Mouse (Mus musculus): Measurements from ENCODE around the gene Mtus2.

Mtus2 gene

DNA sequence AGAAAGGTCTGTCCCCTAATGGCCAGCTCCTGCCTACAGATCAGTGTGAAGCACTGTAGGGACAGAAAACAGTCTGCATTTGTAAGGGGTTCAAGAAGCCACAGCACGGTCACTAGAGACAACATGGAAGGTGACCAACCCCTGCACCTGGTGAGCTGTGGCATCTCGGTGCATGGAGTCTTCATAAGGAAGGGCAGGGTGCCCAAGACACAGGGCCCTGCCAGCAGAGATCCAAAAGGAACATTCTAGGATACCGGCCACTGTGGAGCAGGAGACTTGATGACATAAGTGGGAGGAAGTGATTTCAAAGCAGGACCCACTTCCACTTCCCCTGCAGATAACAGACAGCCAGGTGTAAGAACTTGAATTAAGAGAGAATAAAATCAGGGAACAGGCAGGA lies 398.7 kb downstream of the Mtus2 start:
- no peak for DNase-seq

DNA sequence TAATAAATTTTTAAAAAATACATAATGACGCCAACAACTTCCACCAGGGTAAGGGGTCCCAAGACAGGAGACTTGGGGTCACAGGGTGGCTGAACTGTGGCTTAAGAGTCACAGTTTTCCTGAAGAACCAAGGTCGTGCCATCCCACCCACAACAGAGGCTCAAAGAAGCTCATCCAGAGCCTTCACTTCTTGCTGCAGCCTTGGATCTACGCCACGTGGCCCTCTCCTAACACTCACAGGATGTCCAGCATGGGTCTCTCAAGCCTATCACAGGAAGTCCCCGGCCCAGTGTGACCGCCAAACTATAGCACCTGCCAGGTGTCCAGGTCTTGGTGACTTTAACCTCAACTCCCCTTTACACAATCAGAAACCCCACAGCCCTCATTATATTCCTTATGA lies 400.0 kb downstream of the Mtus2 start:
- DNase-seq: no peak

- no peak for DNase-seq
Measured at GRCm38 (mm10) chr5:148359131-148359530, 402.0 kb downstream of the Mtus2 start.

GRCm38 (mm10) chr5:148360922-148361758 lies 404.0 kb downstream of the Mtus2 start:
- no peak for DNase-seq

DNA sequence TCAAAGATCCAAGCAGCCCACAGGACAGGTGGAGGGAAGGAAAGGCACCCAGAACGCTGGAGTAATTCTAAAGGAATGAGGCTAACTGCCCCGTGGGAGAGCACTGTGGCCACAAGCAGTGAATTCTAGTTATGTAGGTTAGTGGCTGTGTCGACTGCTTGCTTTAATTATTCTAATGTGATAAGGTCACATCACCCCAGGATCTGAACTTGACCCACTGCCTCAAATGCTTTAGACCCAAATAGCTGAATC lies 404.6 kb downstream of the Mtus2 start:
- no peak for DNase-seq

DNA sequence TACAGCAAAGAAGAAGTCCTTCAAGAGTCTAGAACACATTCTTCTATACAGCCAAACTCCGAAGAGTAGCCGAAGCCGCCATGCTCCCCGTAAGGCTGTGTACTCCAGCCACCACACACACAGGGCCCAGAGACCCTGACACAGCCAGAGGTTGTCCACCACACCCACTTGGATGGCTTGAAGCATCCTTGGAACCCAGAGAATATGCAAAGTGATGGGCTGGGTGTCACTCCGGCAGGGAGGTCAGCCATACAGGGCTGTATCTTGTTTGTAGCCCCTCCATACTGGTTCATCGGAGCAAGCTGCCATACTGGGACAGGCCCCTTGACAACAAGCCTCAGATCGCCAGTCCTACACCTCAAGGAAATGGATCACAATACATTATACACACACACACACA lies 405.2 kb downstream of the Mtus2 start:
- no peak for DNase-seq

DNA sequence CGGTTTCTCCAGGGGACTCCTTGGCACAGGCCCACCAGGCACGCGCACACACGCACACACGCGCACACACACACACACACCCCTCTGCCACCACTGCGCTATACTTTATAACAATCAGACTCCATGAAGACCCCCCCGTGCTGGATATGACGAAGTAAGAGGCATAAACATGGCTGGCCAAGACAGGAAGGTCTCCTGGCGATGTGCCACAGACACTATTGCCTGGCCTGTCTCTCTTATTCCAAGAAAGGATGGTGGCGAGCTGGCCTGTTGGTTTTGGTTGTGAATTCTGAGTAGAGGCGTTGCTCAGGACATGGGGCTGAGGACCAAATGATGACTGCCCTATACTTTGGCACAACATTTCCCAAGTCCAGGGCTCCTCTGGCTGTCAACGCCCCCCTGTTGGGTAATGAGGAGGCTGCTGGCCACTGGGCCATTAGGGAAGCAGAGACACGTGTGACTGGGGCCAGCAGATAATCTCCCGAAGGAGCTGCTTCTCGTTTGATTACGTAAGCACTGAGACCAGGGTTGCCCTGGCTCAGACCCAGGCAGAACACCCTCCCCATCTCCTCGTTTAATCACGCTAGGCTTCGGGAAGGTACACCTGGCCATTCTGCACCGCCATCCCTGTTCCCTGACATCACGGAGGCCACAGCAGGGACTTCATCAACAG lies 406.5 kb downstream of the Mtus2 start:
- no peak for DNase-seq

Data from spleen, adult 18-20 months (tissue).